Mouse (Mus musculus): ENCODE data around the gene Grm3.

Grm3 gene

DNA sequence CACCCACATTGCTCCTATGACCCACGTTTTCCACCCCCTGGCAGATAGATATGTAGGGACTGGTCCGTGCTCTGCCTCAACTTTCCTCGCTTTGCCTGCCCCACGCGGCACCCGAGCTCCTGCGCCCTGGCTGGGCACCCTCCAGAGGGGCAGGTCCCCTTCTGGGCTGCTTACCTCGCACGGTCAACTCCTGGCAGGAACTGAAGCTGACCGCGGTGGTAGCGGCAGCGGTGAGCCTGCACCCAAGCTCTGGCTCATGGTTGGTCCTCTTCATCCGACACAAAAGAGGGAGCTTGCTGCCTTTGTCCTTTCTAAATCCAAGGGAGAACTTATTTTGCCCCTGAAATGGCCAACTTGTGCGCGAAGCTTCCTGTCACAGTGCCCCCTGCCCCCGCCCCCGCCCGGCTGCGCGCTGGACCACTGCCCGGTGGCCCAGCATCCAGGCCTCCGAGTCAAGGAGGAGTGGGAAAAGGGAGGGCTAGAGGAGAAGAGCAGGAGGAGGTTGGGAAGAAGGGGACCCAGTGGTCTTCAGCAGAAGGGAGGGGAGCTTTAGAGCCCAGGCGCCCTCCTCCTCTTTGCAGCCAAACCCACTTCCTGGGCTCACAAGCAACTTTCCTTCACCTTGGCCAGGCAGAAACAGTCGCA lies at the start of gene Grm3:
Gene Grm3 (minus strand): TSS at position 215 of the 645 bp plus-strand sequence.
- TF ChIP-seq GATA4 (IDR thresholded peaks at IDR 0.05; ENCODE audit: insufficient replicate concordance, low read length) = no peak

GRCm38 (mm10) chr5:9755751-9756150 lies 30.8 kb upstream of the Grm3 start:
- no peak for TF ChIP-seq GATA4 (IDR thresholded peaks at IDR 0.05; ENCODE audit: insufficient replicate concordance, low read length)

GRCm38 (mm10) chr5:9748184-9748583 lies 23.2 kb upstream of the Grm3 start:
- no peak for TF ChIP-seq GATA4 (IDR thresholded peaks at IDR 0.05; ENCODE audit: insufficient replicate concordance, low read length)

DNA sequence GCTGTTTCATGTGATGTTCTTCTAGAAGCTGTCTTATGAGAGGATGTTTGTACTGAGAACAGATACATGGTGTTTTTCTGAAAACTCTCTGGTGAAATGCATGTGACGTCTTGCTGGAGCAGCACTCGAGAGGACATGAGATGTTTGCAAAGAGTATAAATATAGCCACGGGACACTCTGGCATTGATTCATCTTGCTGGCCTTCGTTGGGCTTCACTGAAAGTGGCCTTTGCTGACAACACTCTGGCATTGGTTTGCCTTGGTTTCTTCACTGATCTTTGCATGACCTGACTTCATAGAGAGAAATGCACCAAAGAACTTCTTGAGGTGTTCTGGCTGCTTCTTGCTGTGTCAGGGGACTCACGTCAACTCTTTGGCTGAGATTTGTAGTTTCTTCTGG lies 19.1 kb upstream of the Grm3 start:
- no peak for TF ChIP-seq GATA4 (IDR thresholded peaks at IDR 0.05; ENCODE audit: insufficient replicate concordance, low read length)

- TF ChIP-seq GATA4 (IDR thresholded peaks at IDR 0.05; ENCODE audit: insufficient replicate concordance, low read length) = no peak
These were observed 765 bp upstream of the Grm3 start for GRCm38 (mm10) chr5:9725601-9726268.

GRCm38 (mm10) chr5:9724287-9724955 lies 549 bp downstream of the Grm3 start:
- TF ChIP-seq GATA4 (IDR thresholded peaks at IDR 0.05; ENCODE audit: insufficient replicate concordance, low read length) = no peak

- no peak for TF ChIP-seq GATA4 (IDR thresholded peaks at IDR 0.05; ENCODE audit: insufficient replicate concordance, low read length)
These were observed 3.8 kb downstream of the Grm3 start for GRCm38 (mm10) chr5:9721136-9721535.

DNA sequence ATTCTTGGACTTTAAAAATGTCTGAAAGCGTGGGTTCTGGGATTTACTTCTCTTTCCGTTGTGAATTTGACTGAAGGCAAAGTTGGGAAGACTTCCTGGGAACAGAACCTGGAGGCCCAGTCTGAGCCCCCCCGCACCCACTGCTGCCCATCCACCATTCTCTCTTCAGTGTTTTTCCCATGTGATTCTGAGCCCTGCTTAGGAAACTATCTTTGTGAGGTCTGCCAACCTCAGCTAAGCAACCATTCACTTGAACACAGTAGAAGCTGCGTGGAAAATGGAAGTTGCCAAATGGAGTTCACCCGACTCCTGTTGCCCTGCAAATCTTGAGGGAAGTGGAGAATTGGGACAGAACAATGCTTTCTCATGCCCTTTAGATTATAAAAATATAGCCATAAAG lies 8.7 kb downstream of the Grm3 start:
- TF ChIP-seq GATA4 (IDR thresholded peaks at IDR 0.05; ENCODE audit: insufficient replicate concordance, low read length) = no peak

GRCm38 (mm10) chr5:9707096-9707495 lies 17.9 kb downstream of the Grm3 start:
- no peak for TF ChIP-seq GATA4 (IDR thresholded peaks at IDR 0.05; ENCODE audit: insufficient replicate concordance, low read length)

- TF ChIP-seq GATA4 (IDR thresholded peaks at IDR 0.05; ENCODE audit: insufficient replicate concordance, low read length) = no peak
These were observed 21.5 kb downstream of the Grm3 start for GRCm38 (mm10) chr5:9703385-9704009.

- no peak for TF ChIP-seq GATA4 (IDR thresholded peaks at IDR 0.05; ENCODE audit: insufficient replicate concordance, low read length)
These were observed 22.1 kb downstream of the Grm3 start for GRCm38 (mm10) chr5:9702656-9703384.

- TF ChIP-seq GATA4 (IDR thresholded peaks at IDR 0.05; ENCODE audit: insufficient replicate concordance, low read length) = no peak
These were observed 32.6 kb downstream of the Grm3 start for GRCm38 (mm10) chr5:9692333-9692732.

DNA sequence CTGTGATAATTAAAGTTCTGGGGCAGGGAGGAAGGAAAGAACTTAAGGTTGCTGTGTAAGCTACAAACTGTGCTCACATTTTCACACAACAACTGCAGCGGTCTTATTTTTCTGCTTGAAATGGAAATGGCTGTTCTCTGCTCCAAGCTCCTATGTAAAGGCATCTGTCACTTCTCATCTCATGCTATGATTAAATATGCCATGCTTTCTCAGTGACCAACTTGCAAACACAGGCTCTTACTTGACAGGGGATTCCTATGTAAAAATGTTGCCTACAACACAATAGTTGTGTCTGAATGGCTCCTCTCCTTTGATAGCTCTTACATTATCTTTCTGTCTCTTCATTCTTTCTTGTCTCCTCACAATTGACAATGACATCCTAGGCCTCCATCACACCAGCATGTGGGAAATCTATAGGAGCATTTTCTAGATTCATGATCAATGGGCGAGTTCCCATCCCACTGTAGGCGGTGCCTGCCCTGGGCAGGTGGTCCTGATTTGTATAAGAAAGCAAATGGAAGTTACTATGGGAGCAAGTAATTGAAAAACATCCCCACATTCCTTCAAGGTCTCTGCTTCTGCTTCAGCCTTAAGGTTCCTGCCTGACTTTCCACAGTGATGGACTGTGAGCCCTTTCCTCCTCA lies 34.2 kb downstream of the Grm3 start:
- no peak for TF ChIP-seq GATA4 (IDR thresholded peaks at IDR 0.05; ENCODE audit: insufficient replicate concordance, low read length)

- TF ChIP-seq GATA4 (IDR thresholded peaks at IDR 0.05; ENCODE audit: insufficient replicate concordance, low read length) = no peak
These were observed 34.8 kb downstream of the Grm3 start for GRCm38 (mm10) chr5:9690192-9690591.

DNA sequence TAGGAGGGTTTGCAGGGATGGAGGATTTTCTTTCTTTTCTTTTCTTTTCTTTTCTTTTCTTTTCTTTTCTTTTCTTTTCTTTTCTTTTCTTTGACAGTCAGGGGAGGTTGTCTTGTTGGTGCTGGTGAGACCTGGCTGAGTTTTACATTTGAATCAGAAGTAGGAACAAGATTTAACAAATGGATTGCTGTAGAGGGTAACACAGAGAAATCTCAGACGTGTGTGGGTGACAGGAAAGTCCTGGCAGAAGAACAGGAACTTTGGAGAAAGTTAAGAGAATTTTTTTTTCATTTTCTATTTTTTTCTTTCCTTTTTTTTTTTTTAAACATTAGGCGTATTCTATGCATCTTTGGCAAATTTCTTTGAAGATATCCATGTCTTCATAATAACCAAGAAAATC lies 41.8 kb downstream of the Grm3 start:
- TF ChIP-seq GATA4 (IDR thresholded peaks at IDR 0.05; ENCODE audit: insufficient replicate concordance, low read length) = no peak

Measured in liver, adult (tissue).